Mouse (Mus musculus): ENCODE results near the gene Rwdd2b. TPM values are rescaled to one million over a fixed set of nuclear protein-coding genes. Genes with fewer than 3 reads are reported as not detected.
A peak's percentile ranks its signal among the peaks of the same experiment; 100 is the strongest.

The Rwdd2b gene
- polyA plus RNA-seq, 1 experiment from 2014 or later: 10.7 TPM

GRCm38 (mm10) chr16:87393813-87394548 is 46.4 kb downstream of the Rwdd2b start:
- WGBS: 55% methylated on average over 16 of the region's 16 CpGs
- Histone ChIP-seq H3K27ac (no peak overlapping the region; the same call in 1 of the 2 replicates), H3K4me2 (no peak overlapping the region), H3K9ac (no peak overlapping the region), H3K36me3 (ENCODE audit: poor library complexity, severe bottlenecking) (peaks cover 73% of the 10 kb centered on the region), H3K9me3 (replicated peaks) (no peaks in the 10 kb centered on the region), H3K27me3 (no peaks in the 10 kb centered on the region), H3K4me1 (no peaks in the 10 kb centered on the region), H3K4me3 (no peak overlapping the region)
- ATAC-seq: peak; percentile 82

GRCm38 (mm10) chr16:87387444-87387977 is 52.9 kb downstream of the Rwdd2b start:
- H3K36me3 ChIP-seq (ENCODE audit: poor library complexity, severe bottlenecking): peaks cover 70% of the 10 kb centered on the region
- H3K9ac ChIP-seq: no peak overlapping the region
- H3K4me1 ChIP-seq: no peaks in the 10 kb centered on the region
- H3K9me3 ChIP-seq (replicated peaks): no peaks in the 10 kb centered on the region
- WGBS: 96% methylated on average over 3 of the region's 3 CpGs
- H3K4me3 ChIP-seq: no peak overlapping the region
- no peak overlapping the region for H3K4me2 ChIP-seq
- H3K27me3 ChIP-seq: no peaks in the 10 kb centered on the region
- no peak for ATAC-seq
- no peak overlapping the region for H3K27ac ChIP-seq

- Histone ChIP-seq H3K27me3 (no peaks in the 10 kb centered on the region), H3K4me3 (no peak overlapping the region), H3K27ac (no peak overlapping the region), H3K4me1 (no peaks in the 10 kb centered on the region), H3K36me3 (ENCODE audit: poor library complexity, severe bottlenecking) (peaks cover 89% of the 10 kb centered on the region), H3K9ac (no peak overlapping the region), H3K9me3 (replicated peaks) (no peaks in the 10 kb centered on the region), H3K4me2 (no peak overlapping the region)
- no peak for ATAC-seq
- 80% methylated on average over 2 of the region's 2 CpGs for WGBS
These were observed 56.0 kb downstream of the Rwdd2b start for GRCm38 (mm10) chr16:87384366-87384765.

Other genes with a start within 250 kb of the Rwdd2b start
- gene N6amt1, start 86.4 kb downstream of the Rwdd2b start, polyA plus RNA-seq (2015; fragmentation: Nextera tagmentation; extraction: Ambion mirVana): 17.5 and 18.5 TPM in 2 replicates
- 26.0 and 29.9 TPM in 2 replicates for gene Ltn1, start 8.0 kb downstream of the Rwdd2b start, polyA plus RNA-seq (2015; fragmentation: Nextera tagmentation; extraction: Ambion mirVana)
- gene Usp16, start 14.1 kb upstream of the Rwdd2b start, polyA plus RNA-seq (2015; fragmentation: Nextera tagmentation; extraction: Ambion mirVana): 50.1 and 50.4 TPM in 2 replicates
- 524 and 547 TPM in 2 replicates for gene Cct8, start 55.3 kb upstream of the Rwdd2b start, polyA plus RNA-seq (2015; fragmentation: Nextera tagmentation; extraction: Ambion mirVana)
- gene Map3k7cl, start 112.8 kb upstream of the Rwdd2b start, polyA plus RNA-seq (2015; fragmentation: Nextera tagmentation; extraction: Ambion mirVana): 0.10 TPM in 1 of 2 replicates, not detected in the other

All from forebrain, embryonic 13.5 days (tissue).